Mouse (Mus musculus) neural tube, embryonic 11.5 days (tissue): ENCODE measurements at regions not wholly inside any gene's neighbourhood (a gene's known extent, or its start where the extent isn't known, plus 50 kb on each side); places are given as distances from the start of the nearest gene placed in this dataset.

Experiments used
- ATAC-seq: fragments of 200-750 bp; cut with Nextera tagmentation; 2 replicates; pipeline ENCODE4 v1.8.0; 2017; ENCODE audit warnings: moderate number of reproducible peaks, mild to moderate bottlenecking, moderate TSS enrichment, moderate library complexity; ENCODE audit not compliant: insufficient read depth, low FRiP score, low TSS enrichment
- DNase-seq: peaks from one replicate; pipeline ENCODE4 v3.0.0-alpha.2; 2015; ENCODE audit warnings: low spot score
- H3K27ac ChIP-seq: fragments of 300-500 bp; sonication (generic); 2 replicates; pipeline ENCODE4 v1.5.1; 2014; ENCODE audit warnings: low read depth, mild to moderate bottlenecking, low read length
- H3K27me3 ChIP-seq: fragments of 300-500 bp; sonication (generic); 2 replicates; pipeline ENCODE4 v1.6.1; 2014; ENCODE audit warnings: mild to moderate bottlenecking, low read length, mixed read lengths; ENCODE audit not compliant: control insufficient read depth, insufficient read depth
- H3K36me3 ChIP-seq: fragments of 300-500 bp; sonication (generic); 2 replicates; pipeline ENCODE4 v1.6.1; 2014; ENCODE audit warnings: mild to moderate bottlenecking, low read length, moderate library complexity, mixed read lengths; ENCODE audit not compliant: control insufficient read depth, insufficient read depth
- H3K4me1 ChIP-seq: fragments of 300-500 bp; sonication (generic); 2 replicates; pipeline ENCODE4 v1.6.1; 2014; ENCODE audit warnings: low read length, mixed read lengths; ENCODE audit not compliant: control insufficient read depth, insufficient read depth
- H3K4me2 ChIP-seq: fragments of 300-500 bp; sonication (generic); 2 replicates; pipeline ENCODE4 v1.6.1; 2014; ENCODE audit warnings: low read depth, mild to moderate bottlenecking, moderate library complexity
- H3K4me3 ChIP-seq: fragments of 300-500 bp; sonication (generic); 2 replicates; pipeline ENCODE4 v1.5.1; 2014; ENCODE audit warnings: low read depth, low read length
- H3K9ac ChIP-seq: fragments of 300-500 bp; sonication (generic); 2 replicates; pipeline ENCODE4 v1.6.1; 2014; ENCODE audit warnings: mild to moderate bottlenecking, low read length
- H3K9me3 ChIP-seq: fragments of 300-500 bp; sonication (generic); 2 replicates; pipeline ENCODE4 v1.6.1; 2016; ENCODE audit warnings: low read length; ENCODE audit not compliant: control insufficient read depth
- WGBS: fragments of 180-500 bp; shearing (Covaris S2); extraction: QIAGEN DNeasy Blood & Tissue Kit; methylation state at CpG from one replicate; pipeline ENCODE4 v1.1.7; 2014; 5-methylcytosine and 5-hydroxymethylcytosine counted together

DNA sequence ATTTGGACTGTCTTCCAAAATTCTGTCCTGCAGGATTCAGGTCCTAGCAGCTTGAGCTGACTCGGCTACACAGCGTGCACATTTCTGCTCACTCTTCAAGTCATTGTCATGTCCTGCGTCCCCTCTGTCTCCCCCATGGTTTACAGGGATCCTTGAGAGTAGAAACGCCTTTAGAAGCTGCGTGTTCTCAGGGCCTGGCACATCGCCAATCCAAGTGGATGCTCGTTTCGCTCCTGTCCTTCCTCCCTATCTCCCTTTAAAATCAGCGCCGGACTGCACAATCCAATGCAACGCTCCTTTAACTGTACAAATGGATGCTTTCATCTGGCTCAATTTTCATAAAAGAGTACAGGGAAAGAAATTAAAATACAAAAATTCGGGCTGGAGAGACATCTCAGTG, 201.6 kb downstream of the Cdh26 start:
- ATAC-seq (no peak), DNase-seq (peak; percentile 2)
- Histone ChIP-seq H3K27ac (no peak overlapping the region), H3K27me3 (no peaks in the 10 kb centered on the region), H3K9ac (no peak overlapping the region), H3K4me2 (no peak overlapping the region), H3K4me1 (peaks cover 5% of the 10 kb centered on the region; the same call in 1 of the 2 replicates), H3K4me3 (no peak overlapping the region), H3K9me3 (no peaks in the 10 kb centered on the region), H3K36me3 (no peaks in the 10 kb centered on the region)
- WGBS: 83% methylated on average over 12 of the region's 12 CpGs

GRCm38 (mm10) chr2:178632831-178633585, 202.7 kb downstream of the Cdh26 start:
- H3K27ac ChIP-seq: no peak overlapping the region

GRCm38 (mm10) chr2:178634116-178634515, 203.8 kb downstream of the Cdh26 start:
- Histone ChIP-seq H3K27me3 (no peaks in the 10 kb centered on the region), H3K9me3 (no peaks in the 10 kb centered on the region), H3K4me1 (peaks cover 5% of the 10 kb centered on the region; the same call in 1 of the 2 replicates), H3K4me2 (no peak overlapping the region), H3K4me3 (no peak overlapping the region), H3K9ac (no peak overlapping the region), H3K27ac (no peak overlapping the region), H3K36me3 (no peaks in the 10 kb centered on the region)
- no peak for ATAC-seq
- 44% methylated on average over 10 of the region's 10 CpGs for WGBS
- DNase-seq: peak; percentile 52

More at GRCm38 (mm10) chr2:178632831-178633585, 202.7 kb downstream of the Cdh26 start:
- WGBS: 92% methylated on average over 13 of the region's 13 CpGs
- no peaks in the 10 kb centered on the region for H3K9me3 ChIP-seq
- H3K4me2 ChIP-seq: no peak overlapping the region
- no peaks in the 10 kb centered on the region for H3K36me3 ChIP-seq
- H3K4me1 ChIP-seq: peaks cover 5% of the 10 kb centered on the region; the same call in 1 of the 2 replicates
- H3K27me3 ChIP-seq: no peaks in the 10 kb centered on the region
- H3K9ac ChIP-seq: no peak overlapping the region
- no peak for ATAC-seq
- H3K4me3 ChIP-seq: no peak overlapping the region
- peak; percentile 9 for DNase-seq

GRCm38 (mm10) chr2:178635685-178636084, 205.4 kb downstream of the Cdh26 start:
- ATAC-seq: no peak
- H3K27ac ChIP-seq: no peak overlapping the region
- H3K9ac ChIP-seq: no peak overlapping the region
- no peaks in the 10 kb centered on the region for H3K36me3 ChIP-seq
- no peak overlapping the region for H3K4me2 ChIP-seq
- H3K9me3 ChIP-seq: no peaks in the 10 kb centered on the region
- no peaks in the 10 kb centered on the region for H3K27me3 ChIP-seq
- no peak for DNase-seq
- WGBS: 49% methylated on average over 4 of the region's 4 CpGs
- peaks cover 5% of the 10 kb centered on the region; the same call in 1 of the 2 replicates for H3K4me1 ChIP-seq
- H3K4me3 ChIP-seq: no peak overlapping the region

GRCm38 (mm10) chr2:178636901-178637300, 206.6 kb downstream of the Cdh26 start:
- Histone ChIP-seq H3K9me3 (no peaks in the 10 kb centered on the region), H3K4me3 (no peak overlapping the region), H3K27ac (no peak overlapping the region), H3K36me3 (no peaks in the 10 kb centered on the region), H3K9ac (no peak overlapping the region), H3K4me2 (no peak overlapping the region), H3K4me1 (peaks cover 3% of the 10 kb centered on the region; the same call in 1 of the 2 replicates), H3K27me3 (no peaks in the 10 kb centered on the region)
- DNase-seq: no peak
- 94% methylated on average over 9 of the region's 9 CpGs for WGBS
- no peak for ATAC-seq

DNA sequence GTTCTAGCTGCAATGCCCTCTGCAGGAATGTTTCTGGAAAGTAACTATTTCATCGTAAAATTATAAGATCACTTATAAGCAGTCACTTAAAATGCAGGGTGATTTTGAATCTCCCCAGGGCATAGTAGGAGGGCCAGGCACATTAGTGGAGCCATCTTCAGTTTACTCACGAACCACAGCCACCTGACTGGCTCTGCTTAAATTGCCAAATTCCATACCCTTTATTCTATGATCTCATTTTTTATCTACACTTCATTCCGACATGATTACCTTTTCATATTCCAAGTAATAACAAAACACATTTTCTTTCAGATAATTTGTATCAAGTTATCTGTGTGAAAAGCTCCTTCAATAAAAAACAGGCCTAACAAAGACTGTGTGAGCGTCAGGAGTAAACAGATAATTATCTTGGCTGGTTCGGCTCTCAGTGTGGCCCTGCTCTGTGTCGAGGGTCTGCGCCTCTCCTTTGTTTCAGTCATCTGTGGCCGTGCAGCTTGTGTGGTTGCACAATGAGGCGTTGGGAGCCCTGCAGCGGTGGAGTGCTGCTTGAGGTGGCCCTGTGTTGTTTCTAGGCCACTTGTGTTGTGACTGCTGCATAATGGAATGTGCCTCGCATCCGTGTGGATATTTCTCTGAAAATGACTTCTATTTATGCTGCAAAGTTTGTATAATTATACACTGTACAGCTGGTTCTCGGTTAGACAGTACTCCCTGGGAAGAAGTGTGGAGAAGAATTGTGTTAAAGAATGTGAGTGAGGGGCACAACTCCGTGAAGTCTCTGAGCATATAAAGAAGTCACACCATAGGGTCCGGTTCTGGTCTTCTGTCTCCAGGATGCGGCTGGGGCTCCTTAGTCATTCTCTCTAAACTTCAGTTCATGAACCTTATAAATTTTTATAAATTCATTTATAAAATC, 212.1 kb downstream of the Cdh26 start:
- Histone ChIP-seq H3K27me3 (no peaks in the 10 kb centered on the region), H3K27ac (no peak overlapping the region), H3K4me2 (no peak overlapping the region), H3K36me3 (no peaks in the 10 kb centered on the region), H3K4me1 (no peaks in the 10 kb centered on the region), H3K9me3 (no peaks in the 10 kb centered on the region), H3K9ac (no peak overlapping the region), H3K4me3 (no peak overlapping the region)
- no peak for DNase-seq
- ATAC-seq: no peak
- 57% methylated on average over 16 of the region's 16 CpGs for WGBS

- Histone ChIP-seq H3K4me3 (no peak overlapping the region), H3K27me3 (no peaks in the 10 kb centered on the region), H3K9me3 (no peaks in the 10 kb centered on the region), H3K4me2 (no peak overlapping the region), H3K4me1 (no peaks in the 10 kb centered on the region), H3K9ac (no peak overlapping the region), H3K27ac (no peak overlapping the region), H3K36me3 (no peaks in the 10 kb centered on the region)
- DNase-seq: no peak
- ATAC-seq: no peak
- WGBS: 76% methylated on average over 11 of the region's 11 CpGs
Measured at GRCm38 (mm10) chr2:178643053-178643402, 212.7 kb downstream of the Cdh26 start.

- Histone ChIP-seq H3K4me1 (no peaks in the 10 kb centered on the region), H3K4me2 (no peak overlapping the region), H3K9ac (no peak overlapping the region), H3K27ac (no peak overlapping the region), H3K4me3 (no peak overlapping the region), H3K9me3 (no peaks in the 10 kb centered on the region), H3K27me3 (no peaks in the 10 kb centered on the region), H3K36me3 (no peaks in the 10 kb centered on the region)
- WGBS: 34% methylated on average over 4 of the region's 4 CpGs
- no peak for DNase-seq
- no peak for ATAC-seq
Measured at GRCm38 (mm10) chr2:178643841-178644240, 213.5 kb downstream of the Cdh26 start.
